Mouse (Mus musculus) bone marrow macrophage, adult 2 months (primary cell): Measurements from ENCODE around the gene Sema4b.

Experiments used
- CTCF ChIP-seq: IDR thresholded peaks from 2 replicates; pipeline ENCODE4 v1.5.1; 2012; ENCODE audit warnings: low read depth, mild to moderate bottlenecking, low read length, moderate library complexity
- POLR2A ChIP-seq: IDR thresholded peaks from 2 replicates; pipeline ENCODE4 v1.6.1; 2012; ENCODE audit warnings: mild to moderate bottlenecking, low read depth, low read length, borderline replicate concordance

GRCm38 (mm10) chr7:80214459-80214858 lies 27.8 kb downstream of the Sema4b start:
- TF ChIP-seq POLR2A (no peak), CTCF (no peak)
